Mouse (Mus musculus): ENCODE results near the gene Rdh16. TPM values are rescaled to one million over a fixed set of nuclear protein-coding genes. Genes with fewer than 3 reads are reported as not detected.
"Not testable (repeated sequence)": the region's sequence is repeated elsewhere in the genome, so short reads cannot be mapped to it uniquely, and the experiment has no call there.

Rdh16 gene
- total RNA-seq (2014; fragmentation: Nextera tagmentation) (not detected in 2 replicates), total RNA-seq (2017) (not detected in 2 replicates)

DNA sequence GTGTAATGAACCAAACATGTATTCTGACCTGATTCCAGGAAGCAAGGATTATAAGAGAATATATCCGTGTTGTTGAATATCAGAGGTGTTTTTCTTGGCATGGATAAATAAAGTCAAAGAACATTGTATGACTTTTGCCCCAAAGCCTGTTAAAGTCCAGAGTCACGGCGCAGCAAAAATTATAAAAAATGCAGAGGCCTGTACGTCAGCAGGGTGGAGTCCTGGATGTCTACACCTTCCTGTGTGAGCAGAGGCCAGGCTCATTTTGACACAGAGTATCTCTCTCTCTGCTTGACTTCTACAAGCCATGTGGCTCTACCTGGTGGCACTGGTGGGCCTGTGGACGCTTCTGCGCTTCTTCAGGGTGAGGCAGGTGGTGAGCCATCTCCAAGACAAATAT is at the start of gene Rdh16:
Rdh16 (plus strand) TSS at position 262 of the 400 bp plus-strand sequence.
- ATAC-seq (replicated peaks; ENCODE audit: poor library complexity, severe bottlenecking), result no peak

DNA sequence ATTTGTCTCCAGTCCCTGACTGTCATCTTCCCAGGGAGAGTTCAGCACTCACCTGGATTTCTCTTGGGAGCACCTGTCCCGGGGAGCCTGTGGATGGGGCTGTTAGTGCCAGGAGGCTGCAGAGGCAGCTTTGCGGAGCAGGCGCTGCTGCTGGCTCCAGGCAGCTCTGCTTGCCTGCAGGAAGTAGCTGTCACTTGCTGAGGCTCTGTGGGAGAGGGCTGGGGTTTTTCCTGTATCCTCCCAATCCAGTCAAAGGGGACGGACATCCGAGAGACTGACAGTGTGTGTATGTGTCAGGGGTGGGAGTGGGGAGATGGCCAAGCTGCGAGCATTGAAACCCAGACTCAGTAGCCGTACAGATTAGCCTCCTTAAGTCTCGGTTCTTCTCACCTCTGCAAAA is 49.4 kb upstream of the Rdh16 start, which contains the start of gene Gpr182:
Gpr182 (minus strand) TSS at position 185 of the 400 bp plus-strand sequence.
- no peak for ATAC-seq (replicated peaks; ENCODE audit: poor library complexity, severe bottlenecking)

DNA sequence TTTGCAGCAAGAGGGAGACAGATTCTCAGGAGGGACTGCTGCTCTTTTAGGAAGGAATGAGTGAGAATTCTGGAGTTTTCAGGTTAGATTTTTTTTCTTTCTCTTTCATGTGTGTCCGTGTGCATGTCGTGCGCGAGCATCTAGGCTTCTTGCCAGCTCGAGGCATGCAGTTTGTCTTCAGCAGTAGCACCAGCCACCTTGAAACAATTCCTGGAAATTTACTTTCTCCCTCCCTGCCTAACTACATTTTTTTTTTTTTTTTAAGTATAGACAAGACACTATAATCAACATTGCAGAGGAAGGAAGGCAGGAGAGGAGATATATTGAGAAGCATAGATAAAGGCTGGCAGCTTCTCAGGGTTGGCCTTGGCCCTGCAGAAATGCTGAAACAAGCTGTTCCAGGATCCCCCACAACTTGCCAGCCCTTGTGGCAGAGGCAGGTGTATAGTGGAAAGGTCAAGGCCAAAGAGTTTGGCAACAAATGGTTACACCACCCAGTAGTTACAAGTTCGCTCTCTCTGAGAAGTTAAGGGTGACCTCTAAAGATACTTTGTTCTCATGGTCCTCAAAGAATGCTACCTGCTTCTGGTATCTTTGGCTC is 46.3 kb upstream of the Rdh16 start:
- no peak for ATAC-seq (replicated peaks; ENCODE audit: poor library complexity, severe bottlenecking)

DNA sequence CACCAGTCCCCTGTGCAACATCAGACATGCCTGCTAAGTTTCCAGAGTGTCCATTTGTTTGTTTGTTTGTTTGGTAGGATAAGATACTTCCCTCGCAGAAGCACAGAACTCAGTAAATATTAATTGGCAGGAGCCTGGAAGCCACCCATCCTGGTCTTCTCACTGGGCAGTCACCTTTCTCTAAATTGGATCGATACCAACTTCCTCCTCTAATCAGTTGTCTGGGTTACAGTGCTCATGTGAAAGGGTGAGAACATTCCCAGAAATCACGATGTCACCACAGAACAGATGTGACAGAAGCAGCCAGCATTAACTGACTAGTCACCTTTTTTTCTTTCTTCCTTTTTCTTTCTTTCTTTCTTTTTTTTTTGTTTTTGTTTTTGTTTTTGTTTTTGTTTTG is 45.7 kb upstream of the Rdh16 start:
- no peak for ATAC-seq (replicated peaks; ENCODE audit: poor library complexity, severe bottlenecking)

DNA sequence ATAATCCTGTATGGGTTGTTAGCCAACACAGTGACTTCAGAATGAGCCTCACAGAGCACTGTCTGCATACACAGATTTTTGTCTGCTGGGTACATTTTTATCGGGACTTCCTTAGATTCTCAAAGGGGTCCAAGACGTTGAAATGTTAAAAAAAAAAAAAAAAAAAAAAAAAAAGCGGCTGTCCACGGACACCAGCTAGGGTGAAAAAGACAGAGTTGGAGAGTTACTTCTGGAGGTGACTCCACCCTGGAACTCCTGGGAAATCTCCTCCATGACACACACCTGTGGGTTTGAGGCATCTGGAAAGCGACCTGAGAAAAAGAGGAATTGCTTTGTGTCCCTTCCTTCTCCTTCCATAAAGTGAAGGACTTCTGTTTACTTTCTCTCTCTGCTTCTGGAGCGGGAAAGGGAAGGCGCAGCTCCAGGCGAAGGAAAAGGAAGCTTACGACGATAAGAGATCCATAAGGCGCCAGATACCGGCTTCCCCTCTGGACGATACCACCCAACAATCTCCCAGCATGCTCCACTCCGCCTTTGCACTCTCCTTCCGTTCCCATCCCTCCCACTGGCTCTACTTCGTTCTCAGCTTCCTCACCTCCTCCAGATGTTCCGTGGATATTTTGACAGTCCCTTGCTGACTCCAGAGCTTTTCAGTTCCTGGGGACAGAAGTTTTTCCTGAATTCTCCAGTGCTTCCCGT is 45.0 kb upstream of the Rdh16 start:
- ATAC-seq (replicated peaks; ENCODE audit: poor library complexity, severe bottlenecking), result no peak

DNA sequence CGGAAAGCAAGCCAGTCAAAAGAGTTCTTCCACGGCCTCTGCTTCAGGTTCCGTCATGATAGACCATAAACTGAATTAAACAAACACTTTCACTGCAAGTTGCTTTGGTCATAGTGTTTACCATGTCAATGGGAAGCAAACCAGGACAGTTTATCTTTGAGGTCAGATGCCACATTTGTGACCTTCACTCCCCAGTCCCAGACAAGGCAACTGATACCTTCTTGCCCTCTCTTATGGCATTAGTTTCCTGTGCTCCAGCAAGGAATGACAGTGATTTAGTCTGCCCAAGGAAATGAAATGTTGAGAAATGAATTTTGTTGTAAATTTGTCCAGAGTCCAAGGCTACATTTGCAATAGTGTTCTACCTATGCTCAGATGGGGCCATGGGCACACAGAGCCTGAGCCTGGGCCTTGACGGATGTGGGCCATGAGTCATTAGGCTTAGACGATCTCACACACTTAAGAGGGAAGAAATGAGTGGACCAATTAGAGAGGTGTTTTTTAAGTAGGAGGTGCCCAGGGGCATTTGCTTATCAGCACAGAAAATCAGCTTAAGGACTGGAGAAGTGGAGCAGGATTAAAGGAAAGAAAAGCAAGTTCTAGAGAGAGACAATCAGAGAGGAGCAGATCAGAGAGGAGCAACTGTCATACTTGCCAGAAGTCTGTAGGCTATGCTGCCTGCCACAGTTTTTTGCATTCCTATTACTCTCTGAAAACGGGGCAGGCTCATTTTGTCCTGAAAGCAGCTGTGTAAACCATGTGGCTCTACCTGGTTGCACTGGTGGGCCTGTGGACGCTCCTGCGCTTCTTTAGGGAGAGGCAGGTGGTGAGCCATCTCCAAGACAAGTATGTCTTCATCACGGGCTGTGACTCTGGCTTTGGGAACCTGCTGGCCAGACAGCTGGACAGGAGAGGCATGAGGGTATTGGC is 41.5 kb upstream of the Rdh16 start, which contains the start of the genes Rdh1 and Rdh16f1:
Rdh1 (plus strand) TSS at position 541 of the 930 bp plus-strand sequence.
Rdh16f1 (plus strand) TSS at position 607 of the 930 bp plus-strand sequence.
- no peak for ATAC-seq (replicated peaks; ENCODE audit: poor library complexity, severe bottlenecking)

DNA sequence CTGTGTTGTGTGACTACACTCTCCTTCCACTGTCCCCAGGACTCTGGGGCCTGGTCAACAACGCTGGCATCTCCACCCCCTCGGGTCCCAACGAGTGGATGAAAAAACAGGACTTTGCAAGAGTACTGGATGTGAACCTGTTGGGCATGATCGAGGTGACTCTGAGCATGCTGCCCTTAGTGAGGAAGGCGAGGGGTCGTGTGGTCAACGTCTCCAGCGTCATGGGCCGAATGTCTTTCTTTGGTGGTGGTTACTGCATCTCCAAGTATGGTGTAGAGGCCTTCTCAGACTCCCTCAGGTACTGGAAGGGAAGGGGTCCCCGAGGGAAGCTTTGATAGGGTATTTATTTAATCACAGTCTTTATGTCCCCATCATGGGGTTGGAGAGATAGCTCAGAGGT is 38.0 kb upstream of the Rdh16 start:
- not testable (repeated sequence) for ATAC-seq (replicated peaks; ENCODE audit: poor library complexity, severe bottlenecking)

DNA sequence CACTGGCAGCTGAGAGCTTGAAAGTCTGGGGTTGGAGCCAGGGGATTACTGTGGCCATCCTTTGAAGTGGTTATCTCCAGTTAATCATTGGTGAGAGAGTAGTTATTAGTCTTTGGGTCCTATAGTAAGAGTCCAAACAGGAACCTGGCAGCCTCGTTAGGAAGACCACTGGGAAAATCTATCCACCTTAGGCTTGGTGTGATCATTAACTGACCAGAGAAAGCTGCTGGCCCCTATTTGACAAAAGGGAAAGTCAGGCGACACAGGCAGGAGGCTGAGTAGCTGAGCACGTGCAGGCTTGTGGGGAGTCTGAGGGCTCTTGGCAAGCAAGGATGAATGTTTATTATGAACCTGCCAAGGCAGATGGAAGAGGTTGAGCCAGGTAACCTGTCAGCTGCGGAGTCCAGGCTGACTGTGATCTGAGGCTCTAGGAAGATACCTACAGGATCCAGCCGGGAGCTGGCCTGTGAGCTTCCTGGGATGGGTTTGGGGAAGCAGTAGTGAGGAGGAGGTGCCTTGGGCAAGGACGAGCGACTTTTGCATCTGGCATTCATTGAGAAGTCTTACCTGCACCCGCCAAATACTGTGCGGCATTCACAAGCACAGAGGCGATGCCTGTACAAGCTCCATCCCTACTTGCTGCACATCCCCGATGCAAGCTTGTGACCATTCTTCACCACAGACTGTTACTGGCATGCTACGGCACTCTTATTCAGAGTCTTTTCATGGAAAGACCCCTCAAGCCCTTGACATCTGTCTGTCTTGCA is 36.9 kb upstream of the Rdh16 start:
- ATAC-seq (replicated peaks; ENCODE audit: poor library complexity, severe bottlenecking), result no peak

DNA sequence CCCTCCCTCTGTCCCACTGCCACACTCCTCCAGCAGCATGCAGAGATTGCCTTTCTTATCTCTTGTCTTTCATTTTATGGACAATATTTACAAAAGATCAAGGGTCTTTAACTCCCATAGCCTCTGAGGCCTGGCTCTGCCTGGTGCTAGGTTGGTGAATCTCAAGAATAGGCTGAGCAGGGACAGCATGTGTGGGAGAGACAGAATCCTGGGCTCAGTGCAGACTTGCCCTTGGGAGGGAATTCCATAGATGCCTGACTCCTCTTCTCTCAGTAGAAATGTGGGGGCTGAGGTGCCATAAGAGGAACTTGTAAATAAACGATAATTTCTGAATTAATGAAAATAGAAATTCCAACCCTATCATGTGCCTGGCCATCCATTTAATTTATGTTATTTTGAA is 34.4 kb upstream of the Rdh16 start:
- ATAC-seq (replicated peaks; ENCODE audit: poor library complexity, severe bottlenecking), result no peak

DNA sequence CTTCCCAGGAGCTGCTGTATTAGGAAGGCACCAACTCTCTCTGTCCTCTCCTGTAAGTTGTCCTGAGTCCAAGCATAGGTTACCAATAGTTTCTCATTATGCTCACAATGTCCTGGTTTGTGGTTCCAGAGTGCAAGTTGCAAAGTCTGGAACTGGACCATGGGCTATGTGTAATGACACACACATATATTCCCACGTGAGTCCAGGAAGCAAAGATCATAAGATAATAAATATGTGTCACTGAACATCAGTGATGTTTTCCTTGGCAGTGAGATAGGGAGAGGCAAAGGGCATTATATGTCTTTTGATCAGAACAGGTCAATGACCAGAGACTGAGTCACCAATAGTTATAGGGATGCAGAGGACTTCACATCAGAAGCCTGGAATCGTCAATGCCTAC is 24.9 kb upstream of the Rdh16 start, which contains the start of gene Rdh9:
Rdh9 (plus strand) TSS at position 376 of the 400 bp plus-strand sequence.
- no peak for ATAC-seq (replicated peaks; ENCODE audit: poor library complexity, severe bottlenecking)

DNA sequence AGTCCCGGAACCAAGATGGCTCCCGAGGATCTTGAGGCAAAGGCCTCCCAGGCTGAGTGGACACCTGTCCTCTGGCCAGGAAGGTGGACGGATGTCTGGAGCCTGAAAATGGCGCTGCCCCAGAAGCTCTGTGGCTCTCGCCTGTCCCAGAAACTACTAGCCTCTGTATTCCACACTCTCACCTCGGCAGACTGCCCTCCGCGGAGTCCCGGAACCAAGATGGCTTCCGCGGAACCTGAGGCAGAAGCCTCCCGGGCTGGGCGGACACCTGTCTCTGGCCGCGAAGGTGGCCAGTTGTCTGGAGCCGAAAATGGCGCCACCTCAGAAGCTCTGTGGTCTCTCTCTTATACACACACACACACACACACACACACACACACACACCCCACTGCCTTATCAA is 18.6 kb upstream of the Rdh16 start:
- ATAC-seq (replicated peaks; ENCODE audit: poor library complexity, severe bottlenecking), result not testable (repeated sequence)

DNA sequence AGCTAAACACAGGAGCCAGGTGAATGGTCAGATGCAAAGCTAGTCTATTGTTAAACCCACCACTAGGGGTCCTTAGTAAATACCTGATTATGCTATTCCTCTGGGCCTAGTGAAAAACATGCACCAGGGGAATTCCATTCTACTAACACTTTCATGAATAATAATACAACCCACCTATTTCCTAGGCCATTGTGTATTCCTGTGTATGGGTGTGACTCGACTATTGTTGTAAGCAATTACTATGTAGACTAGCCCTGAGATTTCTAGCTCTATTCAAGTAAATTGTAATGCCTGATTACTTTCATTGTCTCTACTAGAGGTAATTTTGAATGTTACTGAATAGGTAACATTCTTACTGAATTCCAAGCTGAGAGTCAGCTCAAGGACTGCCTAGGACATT is 15.5 kb upstream of the Rdh16 start:
- not testable (repeated sequence) for ATAC-seq (replicated peaks; ENCODE audit: poor library complexity, severe bottlenecking)

DNA sequence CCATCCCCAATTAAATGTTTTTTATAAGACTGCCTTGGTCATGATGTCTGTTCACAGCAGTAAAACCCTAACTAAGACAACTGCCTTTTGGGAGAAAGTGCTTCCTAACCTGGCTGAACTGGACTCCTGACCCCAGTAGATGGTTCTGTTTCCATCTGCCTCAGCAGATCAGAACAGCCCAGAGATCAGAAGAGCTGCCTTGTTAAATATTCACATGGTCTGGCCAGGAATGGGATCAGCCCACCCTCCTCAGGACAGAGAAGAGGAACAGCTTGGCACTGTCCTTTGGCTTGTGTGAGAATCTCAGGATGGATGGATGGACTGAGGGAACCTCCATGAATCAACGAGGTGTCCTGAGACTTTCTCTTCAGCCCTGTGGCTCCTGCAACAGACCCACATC is 1.7 kb upstream of the Rdh16 start:
- no peak for ATAC-seq (replicated peaks; ENCODE audit: poor library complexity, severe bottlenecking)

DNA sequence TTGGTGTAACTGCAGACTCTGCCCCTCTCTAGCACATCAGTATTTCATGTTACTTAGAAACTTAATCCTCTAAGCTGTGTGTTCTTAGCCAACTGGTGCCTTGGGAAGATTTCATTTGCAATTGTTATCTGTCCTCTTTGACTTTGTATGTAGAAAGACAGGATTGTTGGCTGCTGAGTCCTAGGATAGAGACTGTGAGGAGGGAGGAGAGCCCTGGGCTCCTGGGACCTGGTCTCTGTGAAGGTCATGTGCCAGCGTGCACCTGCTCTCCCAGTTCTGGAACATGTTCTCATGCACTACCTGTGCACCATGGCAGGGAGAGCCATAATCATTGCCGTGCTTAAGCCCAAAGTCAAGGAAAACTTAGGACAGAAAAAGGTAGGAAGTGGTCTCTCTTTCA is 660 bp downstream of the Rdh16 start:
- no peak for ATAC-seq (replicated peaks; ENCODE audit: poor library complexity, severe bottlenecking)

DNA sequence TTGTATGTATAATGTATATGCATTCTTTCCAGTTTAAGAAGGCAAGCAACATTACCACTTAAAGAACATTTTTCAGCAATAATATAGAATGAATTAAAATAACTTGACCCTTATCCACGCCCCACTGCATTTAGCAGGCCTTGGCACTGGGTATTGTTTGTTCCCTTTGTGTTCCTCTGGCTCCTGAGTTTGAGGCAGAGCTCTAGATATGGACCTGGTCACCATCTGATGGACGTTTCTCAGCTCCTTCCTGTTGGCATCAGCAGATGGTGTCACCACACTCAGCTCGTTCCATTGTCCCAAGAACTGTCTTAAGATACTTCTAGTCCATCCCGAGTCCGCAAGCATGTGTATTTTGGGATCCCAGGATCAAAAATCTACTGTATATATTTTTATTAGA is 1.3 kb downstream of the Rdh16 start:
- no peak for ATAC-seq (replicated peaks; ENCODE audit: poor library complexity, severe bottlenecking)

DNA sequence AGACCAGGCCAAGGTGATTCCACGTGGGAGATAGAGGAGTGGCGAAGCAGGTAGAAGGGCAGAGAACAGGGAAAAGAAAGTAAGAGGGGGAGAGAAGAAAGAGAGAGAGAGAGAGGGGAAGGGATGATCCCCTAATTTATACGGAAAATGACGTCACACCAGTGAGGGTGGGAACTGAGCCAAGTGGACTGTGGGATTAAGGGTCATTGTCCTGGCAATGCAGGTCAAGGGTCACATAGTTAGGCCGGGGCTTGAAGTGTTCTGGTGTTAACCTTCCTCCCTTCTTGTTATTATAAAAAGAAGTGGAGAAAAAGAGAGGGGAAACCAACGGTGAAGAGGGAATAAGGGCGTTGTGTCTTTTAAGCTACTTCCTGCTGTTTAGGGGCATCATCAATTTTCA is 3.5 kb downstream of the Rdh16 start:
- ATAC-seq (replicated peaks; ENCODE audit: poor library complexity, severe bottlenecking), result no peak

DNA sequence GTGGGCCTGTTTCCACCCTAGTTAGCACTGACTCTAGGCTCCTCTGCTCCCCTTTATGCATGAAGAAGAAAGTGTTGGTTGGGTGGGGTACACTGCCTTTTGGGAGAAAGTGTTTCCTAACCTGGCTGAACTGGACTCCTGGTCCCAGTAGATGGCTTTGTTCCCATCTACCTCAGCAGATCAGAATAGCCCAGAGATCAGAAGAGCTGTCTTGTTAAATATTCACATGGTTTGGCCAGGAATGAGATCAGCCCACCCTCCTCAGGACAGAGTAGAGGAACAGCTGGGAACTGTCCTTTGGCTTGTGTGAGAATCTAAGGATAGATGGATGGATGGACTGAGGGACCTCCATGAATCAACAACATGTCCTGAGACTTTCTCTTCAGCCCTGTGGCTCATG is 14.9 kb downstream of the Rdh16 start:
- ATAC-seq (replicated peaks; ENCODE audit: poor library complexity, severe bottlenecking), result no peak

DNA sequence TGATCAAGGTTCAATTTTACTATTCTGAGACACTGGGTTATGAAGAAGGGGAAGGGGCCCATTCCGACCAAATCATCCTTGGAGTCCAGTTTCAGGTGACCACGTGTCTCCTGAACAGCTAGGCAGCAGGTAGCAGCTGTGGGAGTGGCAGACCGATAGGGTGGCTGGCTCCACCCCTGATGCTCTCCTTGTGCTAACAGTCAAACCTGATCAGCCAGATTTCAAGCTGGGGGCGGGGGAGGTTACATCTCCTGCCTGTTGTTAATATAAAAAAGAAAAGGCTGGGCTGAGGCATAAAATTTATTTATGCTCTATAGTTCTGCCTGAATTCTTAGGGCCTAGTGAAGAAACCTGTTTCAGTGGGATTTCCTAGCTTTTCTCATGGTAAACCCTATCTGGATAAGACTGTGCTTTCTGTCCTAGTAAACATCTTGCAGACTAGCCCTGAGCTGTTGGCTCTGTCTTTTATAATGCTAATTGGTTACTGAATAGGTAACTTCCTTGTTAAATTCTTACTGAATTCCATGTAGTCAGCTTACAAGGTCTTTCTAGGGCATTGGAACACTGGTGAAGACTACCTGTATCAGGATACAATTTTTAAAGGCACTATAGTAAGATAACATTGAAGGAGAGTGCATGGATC is 16.4 kb downstream of the Rdh16 start:
- ATAC-seq (replicated peaks; ENCODE audit: poor library complexity, severe bottlenecking), result not testable (repeated sequence)

DNA sequence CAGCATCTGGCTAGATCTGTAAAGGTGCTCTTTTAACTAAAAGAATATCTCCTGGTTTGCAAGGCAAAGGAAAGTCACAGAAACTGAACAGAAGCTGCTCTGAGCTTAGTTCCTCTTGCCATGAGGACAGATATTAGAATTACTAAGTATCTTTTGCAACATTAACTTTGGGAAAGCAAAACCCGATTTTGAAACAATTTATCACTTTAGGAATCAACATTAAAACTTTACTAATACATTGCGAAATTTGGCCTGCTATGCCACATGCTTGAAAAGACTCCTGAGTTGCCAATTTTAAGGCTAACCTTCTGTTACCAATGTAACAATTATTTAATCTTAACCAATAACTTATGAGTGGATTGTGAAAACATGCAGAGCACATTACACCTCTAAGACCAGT is 20.9 kb downstream of the Rdh16 start:
- ATAC-seq (replicated peaks; ENCODE audit: poor library complexity, severe bottlenecking), result not testable (repeated sequence)

Measured in granulocyte monocyte progenitor cell, adult 5-6 weeks (primary cell).